Mouse (Mus musculus): ENCODE measurements around the gene Cux2. TPM values are rescaled to one million over a fixed set of nuclear protein-coding genes. Genes with fewer than 3 reads are reported as not detected.

The Cux2 gene
- total and polyA plus RNA-seq, 3 experiments: 1.4 to 3.5 TPM; not detected in 1

GRCm38 (mm10) chr5:121879211-121879610 is 170.7 kb downstream of the Cux2 start:
- no peak overlapping the region for H3K9ac ChIP-seq (ENCODE audit: control insufficient read depth, low read depth, low read length, poor library complexity, severe bottlenecking)
- H3K4me3 ChIP-seq (ENCODE audit: control insufficient read depth in 1 of 2, insufficient read depth in 1 of 2, low read depth in 2 of 2, low read length in 2 of 2): no peak overlapping the region
- peak; percentile 59 for TF ChIP-seq SMC3 (IDR thresholded peaks at IDR 0.05; ENCODE audit: low read depth, low read length)
- no peak for TF ChIP-seq CHD2 (IDR thresholded peaks at IDR 0.05; ENCODE audit: low read length)
- TF ChIP-seq RCOR1 (IDR thresholded peaks at IDR 0.05; ENCODE audit: low read depth, low read length): no peak
- TF ChIP-seq CTCF (IDR thresholded peaks at IDR 0.05 in 2 of 3, conservative IDR thresholded peaks at IDR 0.05 in 1 of 3; ENCODE audit: control insufficient read depth in 1 of 3, insufficient read depth in 1 of 3, low read depth in 2 of 3, low read length in 3 of 3, poor library complexity in 1 of 3, severe bottlenecking in 1 of 3): peak; percentile 76 to 90 (median 87)
- TF ChIP-seq RAD21 (IDR thresholded peaks at IDR 0.05; ENCODE audit: low read depth, low read length): peak; percentile 49
- no peak for TF ChIP-seq POLR2AphosphoS5 (IDR thresholded peaks at IDR 0.05; ENCODE audit: borderline replicate concordance, low read depth, low read length)
- no peak for TF ChIP-seq E2F4 (IDR thresholded peaks at IDR 0.05; ENCODE audit: borderline replicate concordance, low read depth, low read length)
- H3K9me3 ChIP-seq (replicated peaks; ENCODE audit: insufficient read depth, low read length): no peaks in the 10 kb centered on the region
- no peaks in the 10 kb centered on the region for H3K36me3 ChIP-seq (ENCODE audit: control insufficient read depth in 1 of 2, insufficient read depth in 2 of 2, low read length in 2 of 2)
- peak; percentile 50 for DNase-seq (ENCODE audit: low read depth, low spot score)
- no peak overlapping the region for H3K27ac ChIP-seq (ENCODE audit: control insufficient read depth, low read depth, low read length)
- no peaks in the 10 kb centered on the region for H3K4me1 ChIP-seq (ENCODE audit: control insufficient read depth in 1 of 2, insufficient read depth in 2 of 2, low read length in 2 of 2)
- no peaks in the 10 kb centered on the region for H3K27me3 ChIP-seq (ENCODE audit: control insufficient read depth in 1 of 2, insufficient read depth in 2 of 2, low read length in 2 of 2)
- H3K79me2 ChIP-seq (ENCODE audit: control insufficient read depth, insufficient read depth, low read length, poor library complexity): no peaks in the 10 kb centered on the region

- H3K36me3 ChIP-seq (ENCODE audit: control insufficient read depth in 1 of 2, insufficient read depth in 2 of 2, low read length in 2 of 2): no peaks in the 10 kb centered on the region
- H3K4me3 ChIP-seq (ENCODE audit: control insufficient read depth in 1 of 2, insufficient read depth in 1 of 2, low read depth in 2 of 2, low read length in 2 of 2): no peak overlapping the region
- H3K27me3 ChIP-seq (ENCODE audit: control insufficient read depth in 1 of 2, insufficient read depth in 2 of 2, low read length in 2 of 2): no peaks in the 10 kb centered on the region
- H3K9ac ChIP-seq (ENCODE audit: control insufficient read depth, low read depth, low read length, poor library complexity, severe bottlenecking): no peak overlapping the region
- no peaks in the 10 kb centered on the region for H3K9me3 ChIP-seq (replicated peaks; ENCODE audit: insufficient read depth, low read length)
- no peak for DNase-seq (ENCODE audit: low read depth, low spot score)
- no peak overlapping the region for H3K27ac ChIP-seq (ENCODE audit: control insufficient read depth, low read depth, low read length)
- H3K4me1 ChIP-seq (ENCODE audit: control insufficient read depth in 1 of 2, insufficient read depth in 2 of 2, low read length in 2 of 2): no peaks in the 10 kb centered on the region
- H3K79me2 ChIP-seq (ENCODE audit: control insufficient read depth, insufficient read depth, low read length, poor library complexity): no peaks in the 10 kb centered on the region
- TF ChIP-seq JUND (IDR thresholded peaks at IDR 0.05; ENCODE audit: low read depth, low read length) (no peak), HCFC1 (IDR thresholded peaks at IDR 0.05; ENCODE audit: low read depth, low read length) (no peak), BHLHE40 (IDR thresholded peaks at IDR 0.05; ENCODE audit: borderline replicate concordance, low read depth, low read length) (no peak), NRF1 (IDR thresholded peaks at IDR 0.05; ENCODE audit: insufficient read depth, low read depth, low read length, poor library complexity, severe bottlenecking) (no peak), CHD1 (IDR thresholded peaks at IDR 0.05; ENCODE audit: low read depth, low read length) (no peak), E2F4 (IDR thresholded peaks at IDR 0.05; ENCODE audit: borderline replicate concordance, low read depth, low read length) (no peak), MYC (IDR thresholded peaks at IDR 0.05; ENCODE audit: low read depth, low read length) (no peak)
Measured at GRCm38 (mm10) chr5:121878703-121879102, 171.2 kb downstream of the Cux2 start.

- Histone ChIP-seq H3K9ac (ENCODE audit: control insufficient read depth, low read depth, low read length, poor library complexity, severe bottlenecking) (no peak overlapping the region), H3K27ac (ENCODE audit: control insufficient read depth, low read depth, low read length) (no peak overlapping the region), H3K79me2 (ENCODE audit: control insufficient read depth, insufficient read depth, low read length, poor library complexity) (no peaks in the 10 kb centered on the region), H3K4me1 (ENCODE audit: control insufficient read depth in 1 of 2, insufficient read depth in 2 of 2, low read length in 2 of 2) (no peaks in the 10 kb centered on the region), H3K27me3 (ENCODE audit: control insufficient read depth in 1 of 2, insufficient read depth in 2 of 2, low read length in 2 of 2) (no peaks in the 10 kb centered on the region), H3K9me3 (replicated peaks; ENCODE audit: insufficient read depth, low read length) (no peaks in the 10 kb centered on the region), H3K36me3 (ENCODE audit: control insufficient read depth in 1 of 2, insufficient read depth in 2 of 2, low read length in 2 of 2) (no peaks in the 10 kb centered on the region), H3K4me3 (ENCODE audit: control insufficient read depth in 1 of 2, insufficient read depth in 1 of 2, low read depth in 2 of 2, low read length in 2 of 2) (no peak overlapping the region)
- DNase-seq (ENCODE audit: low read depth, low spot score): no peak
- TF ChIP-seq E2F4 (IDR thresholded peaks at IDR 0.05; ENCODE audit: borderline replicate concordance, low read depth, low read length) (no peak), KAT2A (conservative IDR thresholded peaks at IDR 0.05; ENCODE audit: low read depth, low read length) (no peak), CHD2 (IDR thresholded peaks at IDR 0.05; ENCODE audit: low read length) (no peak), HCFC1 (IDR thresholded peaks at IDR 0.05; ENCODE audit: low read depth, low read length) (no peak), CHD1 (IDR thresholded peaks at IDR 0.05; ENCODE audit: low read depth, low read length) (no peak), TAL1 (IDR thresholded peaks at IDR 0.05; ENCODE audit: low read length) (no peak), TCF12 (IDR thresholded peaks at IDR 0.05; ENCODE audit: low read depth, low read length) (no peak), MEF2A (IDR thresholded peaks at IDR 0.05; ENCODE audit: extremely low read depth, insufficient replicate concordance, low read depth, low read length, poor library complexity, severe bottlenecking) (no peak), USF1 (IDR thresholded peaks at IDR 0.05; ENCODE audit: low read depth, low read length) (no peak), NRF1 (IDR thresholded peaks at IDR 0.05; ENCODE audit: insufficient read depth, low read depth, low read length, poor library complexity, severe bottlenecking) (no peak), CTCF (IDR thresholded peaks at IDR 0.05 in 2 of 3, conservative IDR thresholded peaks at IDR 0.05 in 1 of 3; ENCODE audit: control insufficient read depth in 1 of 3, insufficient read depth in 1 of 3, low read depth in 2 of 3, low read length in 3 of 3, poor library complexity in 1 of 3, severe bottlenecking in 1 of 3) (no peak), MAZ (IDR thresholded peaks at IDR 0.05; ENCODE audit: low read depth, low read length) (no peak), EP300 (IDR thresholded peaks at IDR 0.05; ENCODE audit: low read depth in 1 of 2, low read length in 2 of 2) (no peak), ZC3H11A (IDR thresholded peaks at IDR 0.05; ENCODE audit: low read depth, low read length) (no peak), ZMIZ1 (IDR thresholded peaks at IDR 0.05; ENCODE audit: low read depth, low read length) (no peak)
Measured at GRCm38 (mm10) chr5:121876901-121877300, 173.0 kb downstream of the Cux2 start.
